Mouse (Mus musculus): ENCODE data around the gene Galnt10.

DNA sequence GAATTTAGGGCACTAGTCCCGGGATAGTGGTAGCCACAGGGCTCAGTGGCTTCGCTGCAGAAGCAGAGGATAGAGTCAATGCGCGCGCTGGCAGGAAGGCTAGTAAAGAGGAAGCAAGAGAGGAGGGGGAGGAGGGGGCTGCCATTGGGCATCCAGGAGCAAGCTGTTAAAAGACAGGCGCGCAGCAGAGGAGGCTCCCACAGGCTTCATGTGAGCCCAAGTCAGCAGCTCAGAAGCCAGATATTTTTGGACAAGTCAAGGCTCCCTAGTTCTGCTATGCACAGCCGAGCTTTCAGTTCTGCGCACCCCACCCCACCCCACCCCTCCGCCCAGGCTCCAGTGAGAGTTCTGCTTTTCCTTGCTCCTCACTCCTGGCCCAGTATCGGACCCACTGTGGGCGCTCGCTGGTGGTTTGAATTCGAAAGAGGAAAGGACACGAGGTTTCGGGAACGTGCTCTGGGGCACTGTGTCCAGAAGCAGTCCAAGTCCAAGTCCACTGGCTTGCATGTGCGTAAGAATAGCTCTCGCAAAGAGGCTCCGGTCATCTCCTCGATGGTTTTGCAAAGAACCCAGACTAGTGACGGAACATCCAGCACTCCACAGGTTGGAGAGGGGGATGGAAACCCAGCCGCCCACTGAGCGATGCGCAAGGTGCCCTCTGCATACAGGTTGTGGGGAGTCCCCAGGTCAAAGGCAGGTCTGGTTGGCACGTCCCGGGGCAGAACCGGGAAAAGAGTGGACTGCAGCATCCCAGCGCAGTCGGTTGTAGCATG lies 811 bp upstream of the Galnt10 start:
- TF ChIP-seq POLR2A (IDR thresholded peaks at IDR 0.05; ENCODE audit: insufficient read depth, low read length), result no peak
- TF ChIP-seq CTCF (IDR thresholded peaks at IDR 0.05; ENCODE audit: low read depth, low read length), result no peak
- TF ChIP-seq EP300 (IDR thresholded peaks at IDR 0.05; ENCODE audit: insufficient read depth, low read depth, low read length), result no peak

All from ES-Bruce4 (cell line).